Mouse (Mus musculus) layer of hippocampus, postnatal 36 days (tissue): ENCODE measurements around the gene Dhrs4. TPM values are rescaled to one million over a fixed set of nuclear protein-coding genes. Genes with fewer than 3 reads are reported as not detected.

Experiments used
- DNase-seq, 2 experiments: peaks; one replicate each; pipeline ENCODE4 v3.0.0; 2022
- total RNA-seq, 2 experiments: library from RNA; stranded (reverse); gene quantifications; 2 replicates each; pipeline ENCODE4 v1.2.3; 2021

The Dhrs4 gene
- total RNA-seq: 10 to 100 TPM; 22.0 to 23.3 TPM

- DNase-seq: peak; percentile 72 to 76
Measured at GRCm38 (mm10) chr14:55478651-55479599, at the start of gene Dhrs4. TSS of gene Dhrs4 (plus strand) at chr14:55478758.

- no peak for DNase-seq
Measured at GRCm38 (mm10) chr14:55430255-55430654, 48.3 kb upstream of the Dhrs4 start.

DNA sequence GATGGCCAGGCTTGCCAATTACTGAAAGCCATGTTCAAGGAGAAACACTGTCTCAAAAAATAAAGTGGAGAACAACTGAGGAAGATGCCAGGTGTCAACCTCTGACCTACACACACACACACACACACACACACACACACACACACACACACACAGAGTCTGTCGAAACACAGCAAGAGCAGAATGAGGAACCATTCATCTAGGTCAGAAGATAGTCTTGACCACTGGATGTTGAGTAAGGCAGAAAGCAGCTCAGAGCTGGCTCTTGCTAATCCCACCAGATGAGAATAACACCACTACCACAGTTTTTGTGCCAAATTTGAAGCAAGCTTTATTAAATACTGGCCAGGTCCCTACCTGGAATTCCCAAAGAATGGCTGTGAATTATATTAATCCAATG lies 45.5 kb upstream of the Dhrs4 start:
- DNase-seq: no peak

DNA sequence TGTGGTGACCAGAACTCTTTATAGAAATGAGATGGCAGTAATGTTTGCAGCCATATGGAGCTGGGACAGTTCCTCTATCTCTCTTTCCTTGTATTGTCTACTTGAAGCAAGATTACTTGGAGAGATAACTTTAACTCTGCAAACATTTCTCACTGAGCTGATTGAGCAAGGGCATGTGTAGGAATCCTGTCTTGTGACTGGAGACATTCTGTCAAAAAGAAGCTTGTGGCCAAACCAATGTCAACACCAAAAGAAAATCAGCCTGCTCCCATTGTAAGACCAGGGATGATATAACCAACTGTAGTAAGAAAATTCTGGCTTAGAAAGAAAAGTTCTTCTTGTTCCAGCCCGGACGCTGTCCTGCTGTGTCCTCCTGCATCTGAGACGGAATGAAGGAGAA lies 43.7 kb upstream of the Dhrs4 start:
- DNase-seq: no peak

DNA sequence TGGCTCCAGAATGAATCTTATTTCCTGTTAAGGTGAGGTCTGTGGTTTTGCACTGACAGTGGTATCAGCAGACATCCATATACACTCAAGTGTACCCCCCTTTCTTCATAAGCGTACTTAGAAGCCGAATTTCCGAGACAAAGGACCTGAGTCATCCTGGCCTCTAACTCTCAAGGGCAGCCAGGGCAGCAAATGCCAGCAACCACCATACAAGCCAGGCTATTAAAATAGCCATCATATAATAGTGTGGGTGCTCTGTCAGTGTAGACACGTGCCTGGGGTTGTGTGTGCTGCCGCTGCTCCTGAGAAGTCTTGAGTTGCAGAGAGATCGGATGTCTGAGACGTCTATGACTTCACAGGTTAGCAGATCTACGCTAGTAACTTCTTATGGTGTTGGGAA lies 41.4 kb upstream of the Dhrs4 start:
- no peak for DNase-seq

GRCm38 (mm10) chr14:55438193-55438784 lies 40.3 kb upstream of the Dhrs4 start:
- DNase-seq: peak; percentile 22 to 47

DNA sequence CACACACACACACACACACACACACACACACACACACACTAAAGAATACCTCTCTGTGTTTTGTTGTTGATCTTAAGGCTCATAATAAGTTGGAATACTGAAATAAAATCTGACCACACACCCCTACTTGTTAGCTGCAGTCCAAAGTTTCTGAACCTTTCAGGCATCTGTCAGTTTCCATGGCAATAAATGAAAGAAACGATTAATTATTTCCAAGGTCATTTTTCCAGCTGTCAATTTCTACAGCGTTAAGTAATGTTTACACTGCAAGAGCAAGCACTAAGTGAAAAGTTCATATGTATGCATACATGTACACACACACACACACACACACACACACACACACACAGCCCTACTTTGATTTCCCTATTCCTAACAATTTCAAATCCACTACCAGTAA lies 20.9 kb upstream of the Dhrs4 start:
- no peak for DNase-seq

- peak; percentile 50 to 54 for DNase-seq
Measured at GRCm38 (mm10) chr14:55458273-55458672, 20.3 kb upstream of the Dhrs4 start.

GRCm38 (mm10) chr14:55458761-55459160 lies 19.8 kb upstream of the Dhrs4 start:
- no peak for DNase-seq

GRCm38 (mm10) chr14:55459796-55460195 lies 18.8 kb upstream of the Dhrs4 start:
- DNase-seq: no peak

GRCm38 (mm10) chr14:55460297-55460696 lies 18.3 kb upstream of the Dhrs4 start:
- peak; percentile 69 to 70 for DNase-seq

- no peak for DNase-seq
Measured at GRCm38 (mm10) chr14:55461757-55462156, 16.8 kb upstream of the Dhrs4 start.

- no peak for DNase-seq
Measured at GRCm38 (mm10) chr14:55466481-55466880, 12.1 kb upstream of the Dhrs4 start.

- DNase-seq: no peak
Measured at GRCm38 (mm10) chr14:55467108-55467507, 11.4 kb upstream of the Dhrs4 start.

- no peak for DNase-seq
Measured at GRCm38 (mm10) chr14:55468301-55468741, 10.2 kb upstream of the Dhrs4 start.

GRCm38 (mm10) chr14:55469041-55469440 lies 9.5 kb upstream of the Dhrs4 start:
- DNase-seq: no peak

DNA sequence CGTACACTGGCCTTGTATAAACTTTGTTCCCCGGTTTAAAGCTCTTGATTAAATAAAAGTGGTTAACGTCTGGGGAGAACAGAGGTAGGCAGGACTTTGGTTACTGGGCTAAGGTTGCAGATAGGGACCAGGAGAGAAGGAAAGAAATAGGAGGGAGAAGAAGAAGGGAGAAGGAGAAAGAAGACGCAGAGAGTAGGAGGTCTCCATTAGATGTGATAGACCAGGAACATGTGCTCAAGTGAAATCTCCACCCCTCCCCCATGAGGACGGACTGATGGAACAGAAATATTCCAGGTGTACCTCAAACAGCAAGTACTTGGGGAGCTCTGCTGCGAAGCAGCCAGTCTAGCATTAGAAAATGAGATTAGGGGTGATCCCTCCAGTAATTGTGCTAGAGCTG lies 8.7 kb upstream of the Dhrs4 start:
- no peak for DNase-seq

DNA sequence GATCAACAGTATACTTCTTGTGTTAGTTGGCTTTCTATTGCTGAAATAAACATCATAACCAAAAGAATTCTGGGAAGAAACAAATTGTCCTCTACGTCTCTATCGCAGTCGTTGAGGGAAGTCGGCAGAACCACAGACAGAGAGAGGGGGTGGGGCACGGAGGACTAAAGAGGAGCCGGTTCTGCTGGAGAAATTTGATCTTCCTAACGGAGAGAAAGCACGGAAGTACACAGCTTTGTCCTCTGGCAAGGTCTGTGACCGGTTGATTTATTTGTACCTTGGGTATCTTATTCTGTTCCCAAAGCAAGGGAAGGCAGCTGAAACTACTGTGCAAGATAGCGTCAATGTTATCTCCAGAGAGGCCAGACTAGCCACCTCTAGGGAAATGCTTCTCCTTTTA lies 7.8 kb upstream of the Dhrs4 start:
- no peak for DNase-seq

GRCm38 (mm10) chr14:55475654-55476053 lies 2.9 kb upstream of the Dhrs4 start:
- DNase-seq: no peak

GRCm38 (mm10) chr14:55477421-55477820 lies 1.1 kb upstream of the Dhrs4 start:
- DNase-seq: no peak

DNA sequence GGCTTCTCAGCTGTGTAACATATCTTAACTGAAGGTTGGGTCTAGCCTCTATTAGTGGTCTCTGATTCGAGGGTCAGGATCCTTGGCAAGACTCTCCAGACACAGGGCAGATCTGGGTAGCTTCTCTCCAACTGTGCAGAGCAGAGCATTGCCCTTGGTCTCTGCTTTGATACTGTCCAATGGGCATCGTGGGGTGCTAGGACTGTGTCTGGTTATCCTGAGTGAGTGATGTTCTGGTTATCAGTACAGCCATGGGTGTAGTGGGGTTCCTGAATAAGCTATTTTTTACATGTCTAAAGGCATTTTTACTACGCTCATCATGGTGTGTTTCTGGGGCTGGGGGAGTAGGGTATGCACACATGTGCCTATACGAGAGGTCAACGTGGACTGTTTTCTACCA lies 729 bp upstream of the Dhrs4 start:
- no peak for DNase-seq

DNA sequence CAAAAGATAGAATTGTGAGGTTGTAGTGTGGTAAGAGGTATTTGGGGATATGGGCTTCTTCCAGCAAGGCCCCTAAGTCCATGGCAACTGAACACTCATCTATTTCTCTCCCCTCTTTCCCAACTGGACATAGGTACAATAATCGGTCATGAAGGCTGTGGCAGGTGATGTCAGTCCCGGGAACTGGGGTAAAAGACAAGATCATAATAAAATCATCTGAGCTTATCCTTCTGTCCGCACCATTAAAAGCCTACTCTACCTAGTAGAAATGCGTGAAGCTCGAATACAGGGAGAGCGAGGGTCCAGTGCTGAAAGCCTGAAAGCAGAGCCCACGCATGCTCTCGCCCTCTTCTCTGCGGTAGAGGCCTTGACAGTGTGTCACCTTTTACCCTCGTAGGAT lies 1.1 kb downstream of the Dhrs4 start:
- DNase-seq: no peak

DNA sequence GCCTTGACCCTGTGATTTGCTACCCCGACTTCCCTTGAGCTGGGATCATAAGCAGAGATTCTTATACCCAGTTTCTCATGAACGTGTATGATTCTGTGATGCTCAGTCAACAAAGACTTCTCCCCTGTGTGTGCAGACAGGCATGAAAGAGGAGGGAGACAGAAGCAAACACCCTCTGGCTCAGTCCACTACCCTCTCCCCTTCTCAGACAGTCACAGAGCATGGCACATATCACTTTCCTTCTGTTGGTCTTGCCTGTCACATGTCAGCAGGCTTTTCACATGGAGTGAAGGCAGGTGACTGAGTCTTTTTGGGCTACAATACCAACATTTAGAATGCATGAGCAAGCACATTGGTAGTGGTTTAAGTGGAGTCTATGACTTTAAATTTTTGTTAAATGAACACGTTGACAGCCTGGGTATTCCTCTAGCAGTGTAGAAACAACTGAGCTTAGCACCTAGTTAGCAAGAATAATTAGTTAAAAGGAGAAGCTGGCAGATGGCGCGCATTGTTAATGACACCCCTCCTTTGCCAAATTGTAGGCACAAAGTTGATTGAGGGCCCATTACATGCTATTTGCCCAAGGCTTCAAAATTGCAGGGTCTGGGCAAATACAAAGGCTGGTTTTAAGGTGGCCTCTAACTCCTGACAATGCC lies 6.0 kb downstream of the Dhrs4 start:
- DNase-seq: no peak
